Mouse (Mus musculus) thymus, adult 2 months (tissue): ENCODE data around the gene Dip2c. TPM values are rescaled to one million over a fixed set of nuclear protein-coding genes. Genes with fewer than 3 reads are reported as not detected.
A peak's percentile ranks its signal among the peaks of the same experiment; 100 is the strongest.

Source experiments
- DNase-seq: peaks from one replicate; pipeline ENCODE4 v3.0.0; 2021
- H3K27ac ChIP-seq: fragments of 200-500 bp; 2 replicates; pipeline ENCODE4 v1.5.1; 2012; ENCODE audit warnings: low read length, control low read depth; ENCODE audit not compliant: control insufficient read depth, insufficient read depth
- H3K27me3 ChIP-seq: fragments of 200-500 bp; 2 replicates; pipeline ENCODE4 v1.6.1; 2012; ENCODE audit warnings: mild to moderate bottlenecking, low read length, moderate library complexity, mixed read lengths; ENCODE audit not compliant: control insufficient read depth, insufficient read depth
- H3K36me3 ChIP-seq: fragments of 200-500 bp; 2 replicates; pipeline ENCODE4 v1.6.1; 2012; ENCODE audit warnings: mild to moderate bottlenecking, low read length, moderate library complexity; ENCODE audit not compliant: control insufficient read depth, insufficient read depth
- H3K4me1 ChIP-seq: fragments of 200-500 bp; replicated peaks from 2 replicates; pipeline ENCODE4 v1.6.1; 2012; ENCODE audit warnings: low read length; ENCODE audit not compliant: control insufficient read depth, insufficient read depth
- H3K4me3 ChIP-seq: fragments of 200-500 bp; 2 replicates; pipeline ENCODE4 v1.5.1; 2012; ENCODE audit warnings: mild to moderate bottlenecking, low read length, control low read depth, moderate library complexity; ENCODE audit not compliant: control insufficient read depth, insufficient read depth
- CTCF ChIP-seq: fragments of 200-500 bp; IDR thresholded peaks from 2 replicates; pipeline ENCODE4 v1.5.1; 2012; ENCODE audit warnings: mild to moderate bottlenecking, control low read depth, low read length, moderate library complexity, borderline replicate concordance; ENCODE audit not compliant: control insufficient read depth, poor library complexity, insufficient read depth; ENCODE audit errors: extremely low read depth
- POLR2A ChIP-seq: fragments of 200-500 bp; IDR thresholded peaks from 2 replicates; pipeline ENCODE4 v1.6.1; 2012; ENCODE audit warnings: mild to moderate bottlenecking, low read length, control low read depth, moderate library complexity; ENCODE audit not compliant: control insufficient read depth, poor library complexity, insufficient read depth; ENCODE audit errors: extremely low read depth
- WGBS: fragments of 180-500 bp; shearing (Covaris S2); methylation state at CpG from one replicate; pipeline ENCODE4 v1.1.7; 2018; 5-methylcytosine and 5-hydroxymethylcytosine counted together
- polyA plus RNA-seq: library from polyadenylated mRNA; depleted of rRNA; stranded (reverse); fragments of >200 nt; gene quantifications from 2 replicates; pipeline ENCODE4 v1.2.3, GENCODE M21; 2012; rRNA removed

Gene Dip2c
- 5.3 and 6.5 TPM in 2 replicates for polyA plus RNA-seq

DNA sequence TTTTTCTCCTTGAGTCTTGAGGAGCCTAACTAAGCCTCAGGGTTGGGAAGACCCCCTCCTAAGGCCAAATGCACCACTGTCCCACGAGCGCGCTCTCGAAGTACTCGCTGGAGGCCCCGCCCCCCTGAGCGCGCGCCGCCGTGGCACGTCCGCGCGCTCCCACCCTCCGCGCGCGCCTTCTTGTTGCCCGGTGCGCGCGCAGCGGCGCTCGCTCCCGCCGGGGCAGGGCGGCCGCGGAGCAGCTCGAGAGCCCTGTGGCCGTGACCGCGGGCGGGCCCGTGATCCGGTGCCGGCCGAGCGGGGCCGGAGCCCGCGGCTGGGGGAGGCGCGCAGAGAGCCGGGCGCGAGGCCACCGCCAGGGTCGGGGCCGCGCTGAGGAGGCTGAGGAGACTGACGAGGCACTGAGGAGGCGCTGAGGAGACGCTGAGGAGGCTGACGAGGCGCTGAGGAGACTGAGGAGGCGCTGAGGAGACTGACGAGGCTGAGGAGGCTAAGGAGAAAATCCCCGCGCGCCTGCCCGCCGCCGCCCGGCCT is at the start of gene Dip2c:
Dip2c (plus strand) TSS at position 207 of the 534 bp plus-strand sequence.
- 1% methylated on average over 67 of the region's 67 CpGs for WGBS
- TF ChIP-seq CTCF, result no peak
- 0 out of 2 replicates have a peak, but pooled peaks have one; percentile 30 for TF ChIP-seq POLR2A
- peak; percentile 63 for DNase-seq
- Histone ChIP-seq H3K4me1 (peaks cover 10% of the 10 kb centered on the region), H3K4me3 (peak within 1 kb of the TSS; percentile 69), H3K27me3 (no peaks in the 10 kb centered on the region; the same call in 1 of the 2 replicates), H3K36me3 (no peaks in the 10 kb centered on the region), H3K27ac (no peak within 1 kb of the TSS)

- no peaks in the 10 kb centered on the region for H3K27me3 ChIP-seq
- H3K27ac ChIP-seq, result no peak overlapping the region
- H3K36me3 ChIP-seq, result no peaks in the 10 kb centered on the region
- WGBS, result 93% methylated on average over 5 of the region's 5 CpGs
- TF ChIP-seq CTCF (no peak), POLR2A (no peak)
- no peak overlapping the region for H3K4me3 ChIP-seq
- no peak for DNase-seq
- no peaks in the 10 kb centered on the region for H3K4me1 ChIP-seq
Measured at GRCm38 (mm10) chr13:9227078-9227477, 49.2 kb upstream of the Dip2c start.

GRCm38 (mm10) chr13:9237495-9237894 is 38.8 kb upstream of the Dip2c start:
- DNase-seq, result no peak
- Histone ChIP-seq H3K4me1 (no peaks in the 10 kb centered on the region), H3K27me3 (no peaks in the 10 kb centered on the region), H3K27ac (no peak overlapping the region), H3K36me3 (no peaks in the 10 kb centered on the region), H3K4me3 (no peak overlapping the region)
- TF ChIP-seq POLR2A, result no peak
- no peak for TF ChIP-seq CTCF
- 75% methylated on average over 7 of the region's 7 CpGs for WGBS

DNA sequence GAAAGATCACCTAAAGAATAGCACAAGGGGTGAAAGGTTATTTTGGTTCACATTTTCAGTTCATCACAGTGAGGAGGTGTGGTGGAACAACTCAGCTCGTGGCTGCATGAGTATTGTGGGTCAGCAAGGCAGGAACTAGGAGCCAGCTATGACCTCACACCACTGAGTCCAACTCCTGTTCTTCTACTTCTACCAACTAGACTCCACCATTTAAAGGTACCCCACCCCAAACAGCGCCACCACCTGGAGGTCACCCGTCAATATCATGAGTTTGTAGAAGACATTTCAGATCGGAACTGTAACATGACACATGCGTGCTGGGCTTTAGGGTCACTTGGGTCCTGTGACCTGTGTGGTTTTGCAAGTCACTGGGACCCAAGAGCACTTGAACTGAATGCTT is 37.2 kb upstream of the Dip2c start:
- 93% methylated on average over 5 of the region's 5 CpGs for WGBS
- Histone ChIP-seq H3K27ac (no peak overlapping the region), H3K27me3 (no peaks in the 10 kb centered on the region), H3K36me3 (no peaks in the 10 kb centered on the region), H3K4me3 (no peak overlapping the region), H3K4me1 (no peaks in the 10 kb centered on the region)
- TF ChIP-seq CTCF, result no peak
- no peak for TF ChIP-seq POLR2A
- no peak for DNase-seq

DNA sequence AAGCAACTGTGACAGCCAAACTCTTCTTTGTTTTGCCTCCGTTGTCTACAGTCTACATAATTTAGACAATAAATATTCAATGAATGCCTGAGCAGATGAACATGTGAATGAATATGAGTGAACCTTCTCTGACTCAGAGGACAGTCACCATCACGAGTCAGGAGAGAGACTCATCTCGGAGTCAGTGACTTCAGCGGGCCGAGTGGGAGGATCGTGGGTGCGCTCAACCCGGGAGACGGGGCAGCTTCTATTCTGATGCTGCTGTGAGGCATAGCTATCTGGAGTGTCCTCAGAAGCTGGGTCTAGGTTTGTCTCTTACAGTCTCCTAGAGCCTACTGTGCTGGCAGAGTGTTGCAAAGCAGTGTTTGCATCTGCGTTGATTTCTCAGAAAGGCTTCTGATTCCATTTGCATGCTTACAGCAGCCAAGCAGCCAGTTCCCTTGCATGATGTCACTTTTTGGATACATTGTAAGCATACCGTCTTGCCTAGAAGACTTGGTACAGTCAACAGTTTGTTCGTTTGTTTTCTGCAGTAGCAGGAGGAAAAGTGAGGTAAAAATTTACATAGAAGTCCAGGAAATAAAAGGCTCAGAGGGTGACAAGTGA is 36.6 kb upstream of the Dip2c start:
- no peaks in the 10 kb centered on the region for H3K36me3 ChIP-seq
- no peak overlapping the region for H3K27ac ChIP-seq
- no peaks in the 10 kb centered on the region for H3K4me1 ChIP-seq
- WGBS, result 94% methylated on average over 12 of the region's 12 CpGs
- no peak overlapping the region for H3K4me3 ChIP-seq
- DNase-seq, result no peak
- TF ChIP-seq POLR2A (no peak), CTCF (no peak)
- no peaks in the 10 kb centered on the region for H3K27me3 ChIP-seq

DNA sequence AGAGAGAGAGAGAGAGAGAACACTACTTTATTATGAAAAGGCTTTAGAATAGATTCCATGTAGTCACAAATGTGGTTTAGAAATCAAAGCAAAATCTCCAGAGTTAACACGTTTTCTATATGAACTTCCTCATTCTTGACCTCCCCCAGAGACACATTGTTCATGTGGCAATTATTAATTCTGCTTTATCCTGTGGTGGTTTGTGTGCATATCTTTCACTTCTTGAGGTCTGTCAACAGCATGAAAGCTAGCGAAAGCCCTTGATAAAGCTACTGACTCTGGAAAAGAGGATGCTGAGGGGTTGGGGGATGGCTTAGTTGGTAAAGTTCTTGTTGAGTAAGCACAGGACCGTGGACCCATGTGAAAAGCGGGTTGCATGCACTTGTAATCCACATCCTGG is 14.6 kb upstream of the Dip2c start:
- no peak for DNase-seq
- Histone ChIP-seq H3K36me3 (no peaks in the 10 kb centered on the region), H3K4me3 (no peak overlapping the region), H3K4me1 (no peaks in the 10 kb centered on the region), H3K27ac (no peak overlapping the region), H3K27me3 (no peaks in the 10 kb centered on the region)
- WGBS, result 31% methylated on average over 4 of the region's 4 CpGs
- TF ChIP-seq CTCF (no peak), POLR2A (no peak)
